Mouse (Mus musculus) midbrain, embryonic 11.5 days (tissue): ENCODE measurements around the gene Map3k1. TPM values are rescaled to one million over a fixed set of nuclear protein-coding genes. Genes with fewer than 3 reads are reported as not detected.
A peak's percentile ranks its signal among the peaks of the same experiment; 100 is the strongest.

ENCODE experiments used
- ATAC-seq: fragments of 200-750 bp; cut with Nextera tagmentation; 2 replicates; pipeline ENCODE4 v1.8.0; 2017; ENCODE audit warnings: moderate TSS enrichment, moderate library complexity; ENCODE audit not compliant: low FRiP score
- DNase-seq: peaks from one replicate; pipeline ENCODE4 v3.0.0; 2015; ENCODE audit warnings: low spot score; ENCODE audit errors: missing footprints
- H3K27ac ChIP-seq: fragments of 300-500 bp; sonication (generic); 2 replicates; pipeline ENCODE4 v1.5.1; 2014; ENCODE audit warnings: low read depth, low read length
- H3K27me3 ChIP-seq: fragments of 300-500 bp; sonication (generic); 2 replicates; pipeline ENCODE4 v1.6.1; 2014; ENCODE audit warnings: mild to moderate bottlenecking, low read length, moderate library complexity, mixed read lengths; ENCODE audit not compliant: control insufficient read depth, insufficient read depth
- H3K36me3 ChIP-seq: fragments of 300-500 bp; sonication (generic); 2 replicates; pipeline ENCODE4 v1.6.1; 2014; ENCODE audit warnings: mild to moderate bottlenecking, low read length, moderate library complexity, mixed read lengths; ENCODE audit not compliant: control insufficient read depth, insufficient read depth
- H3K4me1 ChIP-seq: fragments of 300-500 bp; sonication (generic); 2 replicates; pipeline ENCODE4 v1.6.1; 2014; ENCODE audit warnings: low read length; ENCODE audit not compliant: control insufficient read depth, insufficient read depth
- H3K4me2 ChIP-seq: fragments of 300-500 bp; sonication (generic); 2 replicates; pipeline ENCODE4 v1.6.1; 2014; ENCODE audit warnings: mild to moderate bottlenecking, moderate library complexity
- H3K4me3 ChIP-seq: fragments of 300-500 bp; sonication (generic); 2 replicates; pipeline ENCODE4 v1.5.1; 2014; ENCODE audit warnings: low read depth, low read length
- H3K9ac ChIP-seq: fragments of 300-500 bp; sonication (generic); 2 replicates; pipeline ENCODE4 v1.6.1; 2014; ENCODE audit warnings: low read length
- H3K9me3 ChIP-seq: fragments of 300-500 bp; sonication (generic); 2 replicates; pipeline ENCODE4 v1.6.1; 2016; ENCODE audit warnings: low read length; ENCODE audit not compliant: control insufficient read depth
- WGBS: fragments of 180-500 bp; shearing (Covaris S2); extraction: QIAGEN DNeasy Blood & Tissue Kit; methylation state at CpG from one replicate; pipeline ENCODE4 v1.1.7; 2014; 5-methylcytosine and 5-hydroxymethylcytosine counted together
- polyA plus RNA-seq: library from polyadenylated mRNA; unstranded; fragments of >200 nt; fragmentation: Nextera tagmentation; extraction: Ambion mirVana; gene quantifications from 2 replicates; pipeline ENCODE4 v1.2.1, GENCODE M21; 2014

The Map3k1 gene
- polyA plus RNA-seq, 1 experiment from 2014 or later: 12.0 TPM

DNA sequence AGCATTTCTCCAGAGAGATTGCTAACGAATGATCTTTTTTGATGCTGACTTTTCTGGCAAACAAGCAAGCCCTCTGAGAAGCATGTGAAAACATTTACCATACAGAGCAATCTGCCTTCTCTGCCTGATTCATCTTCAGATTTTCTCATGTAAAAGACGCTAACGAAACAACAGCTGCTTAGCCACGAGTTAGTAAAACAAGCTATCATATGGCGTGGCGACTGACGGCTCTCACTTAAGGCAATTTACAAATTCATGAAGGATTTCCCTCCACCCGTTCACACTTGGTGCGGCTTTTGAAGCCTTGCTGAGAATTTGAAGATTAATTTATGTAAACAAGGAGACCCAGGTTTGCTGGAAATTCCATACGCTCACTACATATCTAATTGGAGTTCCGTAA, 25.8 kb upstream of the Map3k1 start:
- no peak for ATAC-seq
- Histone ChIP-seq H3K4me1 (no peaks in the 10 kb centered on the region), H3K27me3 (no peaks in the 10 kb centered on the region), H3K4me2 (no peak overlapping the region), H3K4me3 (no peak overlapping the region), H3K36me3 (no peaks in the 10 kb centered on the region), H3K9me3 (no peaks in the 10 kb centered on the region), H3K27ac (no peak overlapping the region), H3K9ac (no peak overlapping the region)
- WGBS: 79% methylated on average over 11 of the region's 11 CpGs
- peak; percentile 81 for DNase-seq

DNA sequence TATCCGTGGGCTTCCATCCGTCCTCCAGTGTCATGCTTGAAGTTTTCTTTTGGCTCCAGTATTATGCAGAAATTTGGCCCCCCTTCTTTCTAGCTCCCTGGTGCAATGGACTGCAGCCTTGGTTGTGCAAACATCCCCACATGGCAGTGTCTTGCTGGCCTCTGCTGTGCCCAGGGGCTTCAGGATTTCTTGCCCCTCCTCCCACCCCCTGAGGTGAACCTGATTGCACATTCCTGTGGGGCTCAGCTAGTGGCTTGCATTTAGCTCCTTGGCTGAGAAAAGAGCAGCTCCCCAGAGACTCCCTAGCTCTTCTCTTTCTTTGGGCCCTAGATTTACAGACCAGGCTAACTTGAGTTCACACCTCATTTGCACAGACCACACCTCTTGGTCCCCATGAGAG, 20.7 kb upstream of the Map3k1 start:
- H3K27ac ChIP-seq: no peak overlapping the region
- no peak overlapping the region for H3K4me2 ChIP-seq
- WGBS: 25% methylated on average over 2 of the region's 2 CpGs
- H3K4me1 ChIP-seq: 0 out of 2 replicates have a peak, but pooled peaks cover 2% of the 10 kb centered on the region
- no peak overlapping the region for H3K4me3 ChIP-seq
- H3K9ac ChIP-seq: no peak overlapping the region
- ATAC-seq (0 out of 2 replicates have a peak, but pooled peaks have one; percentile 27), DNase-seq (peak; percentile 81)
- H3K27me3 ChIP-seq: no peaks in the 10 kb centered on the region
- no peaks in the 10 kb centered on the region for H3K9me3 ChIP-seq
- no peaks in the 10 kb centered on the region for H3K36me3 ChIP-seq

- DNase-seq (no peak), ATAC-seq (no peak)
- no peak overlapping the region for H3K4me2 ChIP-seq
- no peaks in the 10 kb centered on the region for H3K9me3 ChIP-seq
- 0 out of 2 replicates have a peak, but pooled peaks cover 2% of the 10 kb centered on the region for H3K4me1 ChIP-seq
- no peak overlapping the region for H3K9ac ChIP-seq
- WGBS: 80% methylated on average over 4 of the region's 4 CpGs
- no peaks in the 10 kb centered on the region for H3K36me3 ChIP-seq
- H3K27me3 ChIP-seq: no peaks in the 10 kb centered on the region
- no peak overlapping the region for H3K27ac ChIP-seq
- H3K4me3 ChIP-seq: no peak overlapping the region
These were observed 18.7 kb upstream of the Map3k1 start for GRCm38 (mm10) chr13:111827481-111827880.

DNA sequence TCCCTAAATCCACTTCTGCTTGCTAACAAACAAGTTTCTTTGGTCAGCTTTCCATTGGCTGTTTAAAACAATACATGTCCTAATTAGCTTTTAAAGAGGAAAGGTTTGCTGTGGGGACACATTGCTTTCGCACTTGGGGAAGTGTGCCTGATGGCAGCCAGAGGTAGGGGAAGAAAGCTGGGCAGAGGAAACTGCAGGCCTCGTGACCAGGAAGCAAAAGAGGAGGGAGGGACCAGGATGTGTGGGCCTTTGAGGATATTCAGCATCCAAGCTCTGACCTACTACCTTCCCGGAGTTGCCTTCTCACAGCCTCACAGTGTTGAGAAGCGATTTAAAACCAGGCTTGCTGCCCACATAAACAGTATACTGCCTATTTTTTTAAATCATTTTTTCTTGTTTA, 15.4 kb upstream of the Map3k1 start:
- no peaks in the 10 kb centered on the region for H3K4me1 ChIP-seq
- H3K9me3 ChIP-seq: no peaks in the 10 kb centered on the region
- ATAC-seq (no peak), DNase-seq (peak; percentile 56)
- WGBS: 72% methylated on average over 4 of the region's 4 CpGs
- no peaks in the 10 kb centered on the region for H3K27me3 ChIP-seq
- H3K27ac ChIP-seq: no peak overlapping the region
- H3K9ac ChIP-seq: no peak overlapping the region
- no peaks in the 10 kb centered on the region for H3K36me3 ChIP-seq
- H3K4me2 ChIP-seq: no peak overlapping the region
- no peak overlapping the region for H3K4me3 ChIP-seq

DNA sequence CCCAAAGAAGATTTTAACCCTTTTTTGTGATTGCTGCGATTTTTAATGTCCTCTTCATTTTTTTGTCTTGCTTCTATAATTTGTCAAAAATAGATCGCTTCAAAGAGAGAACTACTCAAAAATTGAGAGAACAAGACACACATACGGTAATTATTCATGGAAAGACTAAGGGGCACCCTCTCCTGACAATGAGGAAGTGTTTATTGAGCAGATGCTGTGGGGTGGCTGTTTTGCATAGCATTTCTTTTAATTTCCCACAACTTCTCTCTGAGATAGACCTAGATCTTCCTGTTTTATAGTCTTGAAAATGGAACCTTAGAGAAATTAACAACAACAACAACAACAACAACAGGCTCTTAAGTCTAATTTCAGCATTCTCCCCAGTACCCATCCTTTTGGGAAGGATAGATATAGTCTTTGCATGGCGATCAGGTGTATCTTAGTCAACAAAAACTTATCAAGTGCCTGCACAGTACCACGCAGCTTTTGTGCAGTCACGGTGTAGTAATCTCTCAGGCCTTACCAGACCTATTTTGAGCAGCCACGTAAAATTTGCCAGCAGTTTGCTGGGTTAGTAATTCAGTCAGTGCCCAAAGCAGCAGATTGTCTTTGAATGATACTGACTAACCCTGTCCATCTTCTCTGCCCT, 13.1 kb upstream of the Map3k1 start:
- no peak overlapping the region for H3K9ac ChIP-seq
- no peak overlapping the region for H3K4me2 ChIP-seq
- no peaks in the 10 kb centered on the region for H3K9me3 ChIP-seq
- H3K27ac ChIP-seq: no peak overlapping the region
- no peak for ATAC-seq
- H3K4me3 ChIP-seq: no peak overlapping the region
- H3K4me1 ChIP-seq: no peaks in the 10 kb centered on the region
- WGBS: 90% methylated on average over 7 of the region's 7 CpGs
- DNase-seq: peak; percentile 28
- no peaks in the 10 kb centered on the region for H3K36me3 ChIP-seq
- H3K27me3 ChIP-seq: no peaks in the 10 kb centered on the region

GRCm38 (mm10) chr13:111819618-111820385, 11.0 kb upstream of the Map3k1 start:
- H3K4me1 ChIP-seq: no peaks in the 10 kb centered on the region
- H3K27me3 ChIP-seq: no peaks in the 10 kb centered on the region
- H3K9me3 ChIP-seq: no peaks in the 10 kb centered on the region
- ATAC-seq (no peak), DNase-seq (peak; percentile 73)
- H3K9ac ChIP-seq: no peak overlapping the region
- no peak overlapping the region for H3K27ac ChIP-seq
- no peak overlapping the region for H3K4me3 ChIP-seq
- H3K36me3 ChIP-seq: no peaks in the 10 kb centered on the region
- WGBS: 75% methylated on average over 9 of the region's 9 CpGs
- no peak overlapping the region for H3K4me2 ChIP-seq

DNA sequence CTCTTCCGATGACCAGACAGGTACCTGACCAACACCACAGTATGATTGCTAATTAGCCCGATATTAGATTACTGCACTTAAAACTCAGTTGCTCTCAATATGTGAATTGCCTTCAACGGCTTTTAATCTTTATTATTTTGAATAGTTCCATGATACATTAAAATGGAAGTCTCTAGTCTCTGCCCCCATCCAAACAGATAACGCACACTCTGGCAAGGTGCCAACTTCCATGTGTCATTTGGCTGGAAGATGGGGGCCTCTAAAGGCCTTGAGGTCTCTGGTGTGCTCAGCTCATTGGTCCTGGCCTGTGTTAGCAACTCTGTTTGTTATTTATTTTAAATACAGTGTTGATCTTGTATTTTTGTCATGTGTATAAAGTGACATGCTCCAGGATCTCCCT, 10.3 kb upstream of the Map3k1 start:
- no peaks in the 10 kb centered on the region for H3K9me3 ChIP-seq
- H3K9ac ChIP-seq: no peak overlapping the region
- ATAC-seq (no peak), DNase-seq (peak; percentile 59)
- no peak overlapping the region for H3K4me3 ChIP-seq
- H3K4me1 ChIP-seq: no peaks in the 10 kb centered on the region
- WGBS: 91% methylated on average over 4 of the region's 4 CpGs
- no peaks in the 10 kb centered on the region for H3K36me3 ChIP-seq
- no peak overlapping the region for H3K27ac ChIP-seq
- H3K27me3 ChIP-seq: no peaks in the 10 kb centered on the region
- no peak overlapping the region for H3K4me2 ChIP-seq

DNA sequence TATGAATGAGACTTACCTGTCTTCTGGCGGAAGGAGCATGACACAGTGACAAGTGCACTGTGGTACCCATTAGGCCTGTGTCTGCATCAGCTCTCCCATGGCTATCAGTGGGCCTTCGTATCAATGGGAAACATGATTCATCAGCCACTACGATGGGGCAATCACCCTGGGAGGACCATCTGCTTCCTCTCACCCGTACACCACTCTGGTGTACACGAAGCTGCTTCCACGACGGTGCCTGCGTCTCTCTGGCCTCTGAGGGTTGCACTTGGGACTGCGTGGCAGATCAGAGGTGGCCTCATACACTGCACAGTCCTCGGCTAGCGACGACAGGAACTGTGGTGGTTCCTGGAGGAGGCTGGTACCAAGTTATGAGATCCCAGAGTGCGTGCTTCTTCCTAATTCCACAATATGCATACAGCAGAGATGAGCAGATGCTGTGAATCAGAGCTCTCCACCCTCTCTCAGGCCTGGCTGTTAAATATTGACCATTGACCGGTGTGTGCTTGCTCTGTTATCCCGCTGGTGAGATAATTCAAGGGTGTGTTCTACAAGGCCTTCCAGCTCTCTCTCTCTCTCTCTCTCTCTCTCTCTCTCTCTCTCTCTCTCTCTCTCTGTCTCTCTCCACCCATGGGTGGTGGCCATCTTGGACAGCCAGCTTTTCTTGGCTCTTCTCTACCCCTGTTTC, 9.6 kb upstream of the Map3k1 start:
- Histone ChIP-seq H3K27me3 (no peaks in the 10 kb centered on the region), H3K36me3 (no peaks in the 10 kb centered on the region), H3K9ac (no peak overlapping the region), H3K4me3 (no peak overlapping the region), H3K27ac (no peak overlapping the region), H3K4me1 (no peaks in the 10 kb centered on the region), H3K9me3 (no peaks in the 10 kb centered on the region), H3K4me2 (no peak overlapping the region)
- peak; percentile 47 for DNase-seq
- no peak for ATAC-seq
- 91% methylated on average over 15 of the region's 15 CpGs for WGBS

DNA sequence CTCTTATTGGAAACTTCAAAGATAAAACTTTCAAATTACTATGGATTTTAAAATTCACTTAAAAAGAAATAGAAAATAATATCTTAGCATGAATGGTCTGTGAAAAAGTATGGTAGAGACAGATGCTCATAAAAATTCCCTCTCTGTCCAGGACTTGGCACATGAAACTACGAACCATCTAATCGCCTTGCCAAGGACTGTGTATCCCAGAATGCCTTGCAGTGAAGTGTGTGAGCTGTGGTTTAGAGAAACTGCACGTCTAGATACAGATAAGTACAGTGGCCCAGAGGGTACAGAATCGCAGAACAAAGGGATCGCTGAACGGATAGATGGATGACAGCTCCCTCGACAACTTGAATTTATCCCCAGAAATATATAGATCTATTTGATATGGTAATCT, 9.0 kb upstream of the Map3k1 start:
- Histone ChIP-seq H3K9ac (no peak overlapping the region), H3K36me3 (no peaks in the 10 kb centered on the region), H3K4me1 (no peaks in the 10 kb centered on the region), H3K9me3 (no peaks in the 10 kb centered on the region), H3K4me2 (no peak overlapping the region), H3K4me3 (no peak overlapping the region), H3K27me3 (no peaks in the 10 kb centered on the region), H3K27ac (no peak overlapping the region)
- no peak for ATAC-seq
- DNase-seq: peak; percentile 69
- 91% methylated on average over 7 of the region's 7 CpGs for WGBS
